Mouse (Mus musculus) erythroblast, embryonic 14.5 days (primary cell): Measurements from ENCODE around the gene Slc44a3. TPM values are rescaled to one million over a fixed set of nuclear protein-coding genes. Genes with fewer than 3 reads are reported as not detected.

Experiments
- H3K27me3 ChIP-seq: 2 replicates; pipeline ENCODE4 v1.6.1; 2012; ENCODE audit warnings: inconsistent platforms; ENCODE audit not compliant: control insufficient read depth
- H3K36me3 ChIP-seq: 2 replicates; pipeline ENCODE4 v1.6.1; 2012; ENCODE audit warnings: mild to moderate bottlenecking, inconsistent platforms; ENCODE audit not compliant: control insufficient read depth
- H3K4me1 ChIP-seq: 2 replicates; pipeline ENCODE4 v1.6.1; 2012; ENCODE audit warnings: inconsistent platforms; ENCODE audit not compliant: control insufficient read depth
- H3K4me3 ChIP-seq: replicated peaks from 2 replicates; pipeline ENCODE3; 2012; ENCODE audit warnings: moderate library complexity, mild to moderate bottlenecking, inconsistent platforms
- H3K9me3 ChIP-seq: 2 replicates; pipeline ENCODE4 v1.6.1; 2012; ENCODE audit warnings: low read length, inconsistent platforms, mixed read lengths; ENCODE audit not compliant: control insufficient read depth
- GATA1 ChIP-seq: IDR thresholded peaks from 2 replicates; pipeline ENCODE4 v1.6.1; 2012; ENCODE audit warnings: low read length, inconsistent platforms, mixed read lengths
- TAL1 ChIP-seq: IDR thresholded peaks from 3 replicates; pipeline ENCODE4 v1.6.1; 2012; ENCODE audit warnings: low read length, inconsistent platforms, mixed read lengths
- polyA plus RNA-seq: library from polyadenylated mRNA; stranded (reverse); fragments of >175 nt; gene quantifications from 2 replicates; pipeline ENCODE4 v1.2.3, GENCODE M21; 2012

Slc44a3 gene
- polyA plus RNA-seq, 1 experiment, result not detected

- no peak for TF ChIP-seq TAL1
- TF ChIP-seq GATA1, result no peak
- Histone ChIP-seq H3K9me3 (no peaks in the 10 kb centered on the region), H3K27me3 (peaks cover 1% of the 10 kb centered on the region; the same call in 1 of the 2 replicates), H3K36me3 (no peaks in the 10 kb centered on the region), H3K4me3 (no peak overlapping the region), H3K4me1 (no peaks in the 10 kb centered on the region)
Measured at GRCm38 (mm10) chr3:121537996-121538395, 5.8 kb upstream of the Slc44a3 start.

- Histone ChIP-seq H3K4me3 (no peak overlapping the region), H3K4me1 (no peaks in the 10 kb centered on the region), H3K36me3 (no peaks in the 10 kb centered on the region), H3K9me3 (no peaks in the 10 kb centered on the region), H3K27me3 (peaks cover 10% of the 10 kb centered on the region)
- TF ChIP-seq TAL1, result no peak
- no peak for TF ChIP-seq GATA1
Measured at GRCm38 (mm10) chr3:121536803-121537202, 4.6 kb upstream of the Slc44a3 start.

DNA sequence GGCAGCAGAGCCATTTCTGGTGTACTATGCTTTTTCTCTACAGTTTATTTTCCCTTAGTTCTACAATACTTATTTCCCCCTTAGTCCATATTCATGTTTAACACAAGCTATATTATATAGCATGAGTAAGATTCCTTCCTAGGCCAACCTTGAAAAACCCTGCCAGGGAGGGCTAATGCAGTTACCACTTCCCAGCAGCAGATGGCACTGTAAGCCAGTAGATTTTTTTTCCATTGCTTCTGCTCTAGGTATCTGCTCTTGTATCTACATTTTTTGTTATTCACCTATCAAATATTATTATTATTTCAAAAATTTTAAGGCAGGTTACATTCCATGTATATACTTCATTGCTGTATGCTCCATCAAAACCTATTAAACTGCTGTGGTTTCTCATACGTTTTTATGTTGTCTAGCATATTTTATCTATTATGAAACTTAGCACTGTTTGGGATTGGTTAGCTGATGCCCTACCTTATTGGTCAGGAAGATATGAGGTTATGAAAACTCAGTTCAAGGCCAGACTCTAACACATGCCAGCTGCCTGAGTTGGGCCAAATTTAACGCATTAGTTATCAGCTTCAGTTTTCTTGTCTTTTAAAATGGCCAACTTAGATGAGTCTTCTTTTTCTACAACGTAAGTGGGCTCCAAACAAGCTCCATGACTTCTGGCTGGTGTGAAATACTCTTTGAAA, 3.8 kb upstream of the Slc44a3 start:
- TF ChIP-seq TAL1 (no peak), GATA1 (no peak)
- Histone ChIP-seq H3K9me3 (no peaks in the 10 kb centered on the region), H3K4me3 (no peak overlapping the region), H3K4me1 (no peaks in the 10 kb centered on the region), H3K36me3 (no peaks in the 10 kb centered on the region), H3K27me3 (peaks cover 14% of the 10 kb centered on the region)

DNA sequence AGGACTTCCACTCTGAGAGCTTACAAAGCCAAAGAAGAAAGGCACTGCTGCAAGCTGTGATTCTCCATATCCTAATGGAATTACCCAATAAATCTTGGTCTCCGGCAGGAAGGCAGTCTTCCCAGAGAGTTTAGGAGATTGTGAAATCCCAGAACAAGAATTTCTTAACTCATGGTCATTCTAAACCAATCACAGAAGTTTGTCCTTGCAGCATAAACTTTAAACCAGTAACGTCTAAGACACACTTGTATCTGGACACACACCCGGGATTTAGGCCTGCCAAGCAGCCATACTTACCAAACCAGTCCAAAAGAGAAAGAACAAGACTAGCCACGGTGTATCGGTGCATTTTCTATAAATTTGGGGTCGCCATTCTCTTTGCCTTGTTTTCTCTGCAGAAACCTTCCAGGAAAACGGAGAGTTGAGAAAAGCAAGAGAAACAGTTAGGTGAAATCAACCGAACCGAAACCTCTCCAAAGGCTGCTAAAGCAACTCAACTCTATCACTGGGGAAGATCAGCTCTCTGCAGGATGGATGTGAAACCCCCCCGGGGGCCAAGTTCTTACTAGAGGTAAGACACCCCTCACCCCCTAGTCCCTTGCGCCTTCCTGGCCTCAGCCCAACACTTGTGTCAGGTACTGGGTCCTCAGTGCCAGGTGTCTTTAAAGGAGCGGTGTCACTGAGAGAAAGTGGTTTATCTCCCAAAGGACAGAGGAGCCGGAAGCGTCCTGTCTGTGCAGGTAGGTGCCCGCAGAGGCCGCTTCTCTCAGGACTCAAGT, 645 bp downstream of the Slc44a3 start:
- Histone ChIP-seq H3K4me3 (peak overlapping the region; percentile 49), H3K9me3 (no peaks in the 10 kb centered on the region), H3K27me3 (peaks cover 14% of the 10 kb centered on the region), H3K36me3 (no peaks in the 10 kb centered on the region), H3K4me1 (no peaks in the 10 kb centered on the region)
- TF ChIP-seq GATA1 (no peak), TAL1 (no peak)

DNA sequence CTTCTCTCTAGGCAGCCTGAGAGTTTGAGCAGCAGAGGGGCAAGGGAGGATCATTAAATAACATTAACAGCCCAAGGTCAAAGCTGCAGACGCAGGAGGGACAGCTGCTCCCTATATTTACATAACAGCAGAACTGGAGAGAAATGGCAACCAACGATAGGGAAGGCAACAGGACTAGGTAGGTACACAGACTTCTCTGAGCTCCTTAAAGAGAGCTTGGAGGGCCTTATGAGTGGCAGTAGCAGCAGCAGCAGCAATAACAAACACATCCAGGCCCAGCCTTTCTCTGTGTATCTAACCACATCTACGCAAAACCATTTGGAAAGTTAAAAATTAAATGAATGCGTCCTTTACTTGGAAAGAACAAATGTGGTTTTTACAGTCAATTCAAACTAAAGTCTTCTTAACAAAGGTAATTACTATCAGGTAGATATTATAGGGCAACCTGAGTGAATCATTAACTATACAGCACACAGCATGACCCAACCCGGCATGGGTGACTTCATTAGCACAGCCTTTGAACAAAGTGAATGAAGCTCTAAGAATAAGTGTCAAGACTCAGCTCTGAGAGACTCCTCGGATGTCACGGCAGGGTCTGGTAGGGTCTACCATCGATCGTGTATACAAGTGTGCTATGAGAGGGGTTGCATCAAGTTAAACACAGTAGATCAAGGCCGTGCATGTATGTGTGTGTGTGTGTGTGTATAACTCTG, 1.5 kb downstream of the Slc44a3 start:
- Histone ChIP-seq H3K27me3 (peaks cover 14% of the 10 kb centered on the region), H3K4me3 (no peak overlapping the region), H3K4me1 (no peaks in the 10 kb centered on the region), H3K9me3 (no peaks in the 10 kb centered on the region), H3K36me3 (no peaks in the 10 kb centered on the region)
- no peak for TF ChIP-seq GATA1
- TF ChIP-seq TAL1, result no peak

GRCm38 (mm10) chr3:121526096-121527093, 5.8 kb downstream of the Slc44a3 start:
- Histone ChIP-seq H3K36me3 (no peaks in the 10 kb centered on the region), H3K27me3 (peaks cover under 1% of the 10 kb centered on the region; the same call in 1 of the 2 replicates), H3K9me3 (no peaks in the 10 kb centered on the region), H3K4me3 (no peak overlapping the region), H3K4me1 (no peaks in the 10 kb centered on the region)
- TF ChIP-seq TAL1 (no peak), GATA1 (no peak)

GRCm38 (mm10) chr3:121521633-121522125, 10.5 kb downstream of the Slc44a3 start:
- no peak for TF ChIP-seq GATA1
- no peak for TF ChIP-seq TAL1
- no peaks in the 10 kb centered on the region; the same call in 1 of the 2 replicates for H3K9me3 ChIP-seq

DNA sequence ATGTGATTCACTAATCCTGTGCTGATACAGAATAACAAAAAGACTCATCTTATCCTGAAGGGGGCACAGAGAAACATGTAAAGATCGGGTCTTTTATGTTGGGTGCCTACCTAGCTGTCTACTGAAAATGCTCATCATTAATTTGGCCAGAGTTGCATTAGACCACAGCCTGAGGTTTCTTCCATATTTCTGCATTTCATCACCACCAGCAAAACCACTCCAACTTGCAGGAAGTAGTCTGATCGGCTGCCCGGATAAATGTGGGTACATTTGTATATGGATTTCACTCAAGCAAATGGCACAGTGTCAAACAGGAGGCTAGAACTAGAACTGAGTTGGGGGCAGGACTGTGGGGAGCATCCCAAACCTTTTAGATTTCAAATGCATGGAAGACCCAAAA, 11.1 kb downstream of the Slc44a3 start:
- Histone ChIP-seq H3K9me3 (no peaks in the 10 kb centered on the region; the same call in 1 of the 2 replicates), H3K4me3 (no peak overlapping the region), H3K27me3 (no peaks in the 10 kb centered on the region), H3K4me1 (no peaks in the 10 kb centered on the region), H3K36me3 (no peaks in the 10 kb centered on the region)
- TF ChIP-seq GATA1 (no peak), TAL1 (no peak)

More at GRCm38 (mm10) chr3:121521633-121522125, 10.5 kb downstream of the Slc44a3 start:
- H3K27me3 ChIP-seq, result no peaks in the 10 kb centered on the region
- no peak overlapping the region for H3K4me3 ChIP-seq
- H3K4me1 ChIP-seq, result no peaks in the 10 kb centered on the region
- H3K36me3 ChIP-seq, result no peaks in the 10 kb centered on the region
